Mouse (Mus musculus) brain, embryonic 14.5 days (tissue): Measurements from ENCODE around the gene Col6a3. TPM values are rescaled to one million over a fixed set of nuclear protein-coding genes. Genes with fewer than 3 reads are reported as not detected.

Experiments used
- DNase-seq: peaks from one replicate; pipeline ENCODE4 v3.0.0-alpha.2; 2011; ENCODE audit warnings: low read depth
- CTCF ChIP-seq: fragments of 200-500 bp; IDR thresholded peaks from 2 replicates; pipeline ENCODE4 v1.5.1; 2012; ENCODE audit warnings: inconsistent platforms, mild to moderate bottlenecking, moderate library complexity, borderline replicate concordance; ENCODE audit not compliant: insufficient read depth, insufficient read length; ENCODE audit errors: extremely low read depth
- POLR2A ChIP-seq: fragments of 200-500 bp; IDR thresholded peaks from 2 replicates; pipeline ENCODE4 v1.6.1; 2012; ENCODE audit warnings: mild to moderate bottlenecking, inconsistent platforms, borderline replicate concordance; ENCODE audit not compliant: poor library complexity, insufficient read depth, insufficient read length, severe bottlenecking; ENCODE audit errors: extremely low read depth
- polyA plus RNA-seq: library from polyadenylated mRNA; depleted of rRNA; stranded (reverse); fragments of >200 nt; gene quantifications from 2 replicates; pipeline ENCODE4 v1.2.3, GENCODE M21; 2012

The Col6a3 gene
- polyA plus RNA-seq, 1 experiment = 22.3 TPM

DNA sequence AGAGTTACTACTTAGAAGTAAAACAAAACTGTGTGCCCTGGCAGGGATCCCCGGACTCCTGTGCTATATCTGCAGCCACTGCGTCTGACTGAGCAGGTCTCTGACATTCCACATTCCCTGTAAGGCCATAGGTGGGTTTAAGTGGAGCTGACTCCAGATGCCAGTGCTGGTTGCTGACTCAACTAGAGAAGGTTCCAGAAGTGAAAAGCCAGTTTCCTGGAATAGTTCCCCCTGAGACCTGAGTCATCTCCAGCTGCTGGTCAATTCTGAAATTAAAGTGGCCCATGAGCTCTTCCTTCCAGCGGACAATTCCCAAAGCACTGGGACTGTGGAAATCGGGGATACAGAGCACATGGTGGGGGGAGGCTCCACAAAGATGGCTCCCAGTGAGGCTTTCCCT is 5.1 kb downstream of the Col6a3 start:
- DNase-seq = no peak
- TF ChIP-seq CTCF (no peak), POLR2A (no peak)

- DNase-seq = peak; percentile 74
- no peak for TF ChIP-seq POLR2A
- TF ChIP-seq CTCF = no peak
Observed at GRCm38 (mm10) chr1:90838221-90838620, 5.5 kb downstream of the Col6a3 start.

DNA sequence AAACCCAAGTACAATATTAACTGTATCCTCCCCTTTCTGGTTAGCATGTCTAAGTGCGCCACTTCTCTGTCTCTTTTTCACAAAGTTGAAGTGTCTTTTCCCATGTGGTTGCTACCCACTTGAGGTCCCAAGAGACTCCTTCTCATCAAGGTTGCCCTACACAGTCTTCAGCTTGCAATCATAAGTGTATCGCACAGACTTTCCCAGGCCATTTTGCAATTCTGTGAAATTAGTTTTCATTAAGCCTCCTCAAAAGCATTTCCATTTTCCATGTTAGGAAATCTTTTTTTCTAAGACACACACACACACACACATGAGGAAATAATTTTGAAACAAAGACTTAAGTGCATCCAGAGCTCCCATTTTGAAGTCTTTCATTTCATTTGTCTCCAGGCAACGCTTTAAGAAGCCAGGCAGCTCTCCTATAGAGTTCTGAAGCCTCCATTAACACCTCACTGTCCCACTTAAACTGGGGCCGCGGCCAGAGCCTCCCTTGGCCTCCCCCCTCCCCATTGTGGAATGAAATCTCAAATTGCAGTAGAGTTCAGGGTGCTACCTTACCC is 7.5 kb downstream of the Col6a3 start:
- TF ChIP-seq POLR2A (no peak), CTCF (no peak)
- DNase-seq = peak; percentile 24

- no peak for TF ChIP-seq CTCF
- no peak for TF ChIP-seq POLR2A
- no peak for DNase-seq
Observed at GRCm38 (mm10) chr1:90834701-90835100, 9.1 kb downstream of the Col6a3 start.

DNA sequence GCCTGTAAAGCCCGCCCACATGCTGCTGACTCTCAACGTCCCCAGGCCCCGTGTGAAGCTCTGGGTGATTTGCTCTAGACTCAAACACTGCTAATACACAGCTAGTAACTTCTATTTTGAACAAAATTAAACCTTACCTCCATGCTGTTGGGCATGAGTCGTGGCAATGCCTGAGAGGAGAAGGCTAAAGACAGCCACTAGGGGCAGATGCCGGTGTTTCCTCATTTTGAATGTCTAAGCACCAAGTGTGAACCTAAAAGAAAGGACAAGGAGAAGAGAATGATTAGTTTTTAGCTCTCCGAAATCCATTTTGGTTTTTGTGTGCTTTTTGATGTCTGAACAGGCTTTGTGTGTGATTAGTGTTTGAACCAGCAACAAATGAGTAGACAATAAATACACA is 13.8 kb downstream of the Col6a3 start:
- DNase-seq = no peak
- peak; percentile 33; the same call in 1 of the 2 replicates for TF ChIP-seq CTCF
- TF ChIP-seq POLR2A = no peak

- TF ChIP-seq CTCF = no peak
- no peak for TF ChIP-seq POLR2A
- DNase-seq = peak; percentile 18
Observed at GRCm38 (mm10) chr1:90813226-90813625, 30.5 kb downstream of the Col6a3 start.

GRCm38 (mm10) chr1:90808930-90809329 is 34.8 kb downstream of the Col6a3 start:
- DNase-seq = no peak

GRCm38 (mm10) chr1:90803104-90803503 is 40.7 kb downstream of the Col6a3 start:
- TF ChIP-seq CTCF (no peak), POLR2A (no peak)
- no peak for DNase-seq

More at GRCm38 (mm10) chr1:90808930-90809329, 34.8 kb downstream of the Col6a3 start:
- TF ChIP-seq CTCF (no peak), POLR2A (no peak)

- no peak for DNase-seq
- TF ChIP-seq CTCF (no peak), POLR2A (no peak)
Observed at GRCm38 (mm10) chr1:90801067-90801466, 42.7 kb downstream of the Col6a3 start.

GRCm38 (mm10) chr1:90800466-90800865 is 43.3 kb downstream of the Col6a3 start:
- no peak for DNase-seq
- TF ChIP-seq CTCF = no peak
- no peak for TF ChIP-seq POLR2A

GRCm38 (mm10) chr1:90797276-90797891 is 46.4 kb downstream of the Col6a3 start:
- DNase-seq = no peak
- TF ChIP-seq POLR2A = no peak

DNA sequence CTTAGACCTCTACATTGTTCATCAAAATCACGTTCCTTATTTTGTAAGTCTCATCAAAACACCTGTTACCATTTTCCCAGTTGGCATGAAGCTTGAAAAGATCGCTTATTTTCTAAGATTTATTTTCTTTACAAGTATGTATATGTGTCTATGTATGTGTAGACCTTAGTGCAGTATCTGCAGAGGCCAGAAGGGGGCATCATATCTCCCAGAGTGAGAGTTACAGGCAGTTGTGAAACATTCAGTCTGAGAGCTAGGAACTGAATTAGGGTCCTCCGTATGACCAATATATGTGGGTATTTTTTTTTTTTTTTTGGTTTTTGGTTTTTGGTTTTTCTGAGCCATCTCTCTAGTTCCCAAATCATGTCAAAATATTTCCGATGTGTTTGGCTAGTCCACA is 50.4 kb downstream of the Col6a3 start:
- no peak for DNase-seq
- TF ChIP-seq CTCF (no peak; the same call in 1 of the 2 replicates), POLR2A (no peak)
